Mouse (Mus musculus) liver, postnatal 0 days (tissue): ENCODE results near the gene Fndc1.

ENCODE experiments used
- CTCF ChIP-seq: sonication (generic); IDR thresholded peaks from 2 replicates; pipeline ENCODE4 v1.5.1; 2016; ENCODE audit warnings: antibody characterized with exemption, low read depth
- EP300 ChIP-seq: IDR thresholded peaks from 2 replicates; pipeline ENCODE4 v1.6.1; 2016; ENCODE audit warnings: antibody characterized with exemption, low read depth, mild to moderate bottlenecking

DNA sequence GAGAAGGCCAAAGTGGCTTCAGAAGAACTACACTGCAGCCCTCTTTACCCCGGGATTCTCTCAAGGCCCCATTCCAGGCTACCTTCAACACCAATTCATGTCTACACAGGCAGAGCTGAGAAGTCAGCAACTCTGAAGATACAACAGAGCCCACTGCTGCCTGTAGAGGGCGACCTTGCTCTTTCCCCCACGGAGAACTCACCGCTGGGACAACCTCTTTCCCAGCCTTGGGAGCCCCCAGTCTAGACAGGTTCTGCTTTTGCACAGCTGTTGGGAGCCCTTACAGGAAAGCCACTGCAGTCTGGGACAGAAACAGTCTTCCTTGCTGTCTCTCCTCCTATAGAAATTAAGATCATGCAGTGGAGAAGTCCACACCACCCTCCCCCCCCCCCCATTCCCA is 41.5 kb upstream of the Fndc1 start:
- TF ChIP-seq CTCF: peak; percentile 87
- TF ChIP-seq EP300: no peak
